Mouse (Mus musculus) midbrain, embryonic 11.5 days (tissue): Measurements from ENCODE around the gene Gm16485. TPM values are rescaled to one million over a fixed set of nuclear protein-coding genes. Genes with fewer than 3 reads are reported as not detected.
A peak's percentile ranks its signal among the peaks of the same experiment; 100 is the strongest.

Experiments used
- ATAC-seq: fragments of 200-750 bp; cut with Nextera tagmentation; 2 replicates; pipeline ENCODE4 v1.8.0; 2017; ENCODE audit warnings: moderate TSS enrichment, moderate library complexity; ENCODE audit not compliant: low FRiP score
- DNase-seq: peaks from one replicate; pipeline ENCODE4 v3.0.0; 2015; ENCODE audit warnings: low spot score; ENCODE audit errors: missing footprints
- H3K27ac ChIP-seq: fragments of 300-500 bp; sonication (generic); 2 replicates; pipeline ENCODE4 v1.5.1; 2014; ENCODE audit warnings: low read depth, low read length
- H3K27me3 ChIP-seq: fragments of 300-500 bp; sonication (generic); 2 replicates; pipeline ENCODE4 v1.6.1; 2014; ENCODE audit warnings: mild to moderate bottlenecking, low read length, moderate library complexity, mixed read lengths; ENCODE audit not compliant: control insufficient read depth, insufficient read depth
- H3K36me3 ChIP-seq: fragments of 300-500 bp; sonication (generic); 2 replicates; pipeline ENCODE4 v1.6.1; 2014; ENCODE audit warnings: mild to moderate bottlenecking, low read length, moderate library complexity, mixed read lengths; ENCODE audit not compliant: control insufficient read depth, insufficient read depth
- H3K4me1 ChIP-seq: fragments of 300-500 bp; sonication (generic); 2 replicates; pipeline ENCODE4 v1.6.1; 2014; ENCODE audit warnings: low read length; ENCODE audit not compliant: control insufficient read depth, insufficient read depth
- H3K4me2 ChIP-seq: fragments of 300-500 bp; sonication (generic); 2 replicates; pipeline ENCODE4 v1.6.1; 2014; ENCODE audit warnings: mild to moderate bottlenecking, moderate library complexity
- H3K4me3 ChIP-seq: fragments of 300-500 bp; sonication (generic); 2 replicates; pipeline ENCODE4 v1.5.1; 2014; ENCODE audit warnings: low read depth, low read length
- H3K9ac ChIP-seq: fragments of 300-500 bp; sonication (generic); 2 replicates; pipeline ENCODE4 v1.6.1; 2014; ENCODE audit warnings: low read length
- H3K9me3 ChIP-seq: fragments of 300-500 bp; sonication (generic); 2 replicates; pipeline ENCODE4 v1.6.1; 2016; ENCODE audit warnings: low read length; ENCODE audit not compliant: control insufficient read depth
- WGBS: fragments of 180-500 bp; shearing (Covaris S2); extraction: QIAGEN DNeasy Blood & Tissue Kit; methylation state at CpG from one replicate; pipeline ENCODE4 v1.1.7; 2014; 5-methylcytosine and 5-hydroxymethylcytosine counted together
- polyA plus RNA-seq: library from polyadenylated mRNA; unstranded; fragments of >200 nt; fragmentation: Nextera tagmentation; extraction: Ambion mirVana; gene quantifications from 2 replicates; pipeline ENCODE4 v1.2.1, GENCODE M21; 2014

Gene Gm16485
- not detected in 2 replicates for polyA plus RNA-seq

- Histone ChIP-seq H3K36me3 (no peaks in the 10 kb centered on the region), H3K27me3 (no peaks in the 10 kb centered on the region), H3K4me1 (no peaks in the 10 kb centered on the region), H3K27ac (no peak within 1 kb of the TSS), H3K9ac (no peak within 1 kb of the TSS), H3K4me3 (no peak within 1 kb of the TSS), H3K4me2 (no peak within 1 kb of the TSS), H3K9me3 (no peaks in the 10 kb centered on the region)
- no peak for ATAC-seq
- 86% methylated on average over 2 of the region's 2 CpGs for WGBS
- DNase-seq: no peak
Observed at GRCm38 (mm10) chr9:8971491-8971890, at the start of gene Gm16485. Gene Gm16485 (plus strand): TSS chr9:8971791.

DNA sequence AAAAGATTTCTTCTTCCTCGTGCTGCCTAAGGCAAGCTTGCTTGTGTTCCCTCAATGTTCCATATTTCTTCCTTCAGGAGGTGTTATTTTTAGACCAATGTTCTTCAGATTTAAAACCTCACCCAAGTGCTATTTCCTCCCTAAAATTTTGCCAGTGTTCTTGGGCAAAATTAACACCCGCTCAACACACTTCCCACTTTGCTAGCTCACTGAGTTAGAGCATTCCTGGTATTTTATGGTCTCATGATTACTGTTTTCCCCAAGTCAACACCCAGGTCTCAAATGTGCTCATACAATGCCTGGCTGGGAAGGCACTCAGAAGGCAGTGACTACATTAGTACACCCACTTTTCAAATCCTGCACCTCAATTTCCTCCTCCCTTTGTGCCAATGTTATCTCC lies 44.0 kb upstream of the Gm16485 start:
- Histone ChIP-seq H3K9ac (no peak overlapping the region), H3K36me3 (no peaks in the 10 kb centered on the region), H3K27me3 (no peaks in the 10 kb centered on the region), H3K9me3 (no peaks in the 10 kb centered on the region), H3K4me1 (no peaks in the 10 kb centered on the region), H3K27ac (no peak overlapping the region), H3K4me3 (no peak overlapping the region), H3K4me2 (no peak overlapping the region)
- no peak for ATAC-seq
- peak; percentile 44 for DNase-seq
- 82% methylated on average over 2 of the region's 2 CpGs for WGBS

- Histone ChIP-seq H3K4me3 (no peak overlapping the region), H3K27ac (no peak overlapping the region), H3K36me3 (no peaks in the 10 kb centered on the region), H3K9me3 (no peaks in the 10 kb centered on the region), H3K27me3 (no peaks in the 10 kb centered on the region), H3K4me1 (no peaks in the 10 kb centered on the region), H3K4me2 (no peak overlapping the region), H3K9ac (no peak overlapping the region)
- ATAC-seq (no peak), DNase-seq (peak; percentile 33)
- 44% methylated on average over 1 of the region's 1 CpGs for WGBS
Observed at GRCm38 (mm10) chr9:8937753-8938152, 33.8 kb upstream of the Gm16485 start.

- Histone ChIP-seq H3K4me2 (no peak overlapping the region), H3K27me3 (no peaks in the 10 kb centered on the region), H3K4me1 (no peaks in the 10 kb centered on the region), H3K9ac (no peak overlapping the region), H3K4me3 (no peak overlapping the region), H3K27ac (no peak overlapping the region), H3K9me3 (no peaks in the 10 kb centered on the region), H3K36me3 (no peaks in the 10 kb centered on the region)
- ATAC-seq: no peak
- DNase-seq: peak; percentile 23
Observed at GRCm38 (mm10) chr9:8953306-8953705, 18.3 kb upstream of the Gm16485 start.

GRCm38 (mm10) chr9:8964512-8965133 lies 7.0 kb upstream of the Gm16485 start:
- WGBS: 67% methylated on average over 8 of the region's 8 CpGs

GRCm38 (mm10) chr9:8970240-8970639 lies 1.4 kb upstream of the Gm16485 start:
- Histone ChIP-seq H3K4me3 (no peak overlapping the region), H3K27ac (no peak overlapping the region), H3K9ac (no peak overlapping the region), H3K27me3 (no peaks in the 10 kb centered on the region), H3K4me2 (no peak overlapping the region), H3K4me1 (no peaks in the 10 kb centered on the region), H3K9me3 (no peaks in the 10 kb centered on the region), H3K36me3 (no peaks in the 10 kb centered on the region)
- ATAC-seq (no peak), DNase-seq (no peak)
- 73% methylated on average over 7 of the region's 7 CpGs for WGBS

More at GRCm38 (mm10) chr9:8964512-8965133, 7.0 kb upstream of the Gm16485 start:
- Histone ChIP-seq H3K36me3 (no peaks in the 10 kb centered on the region), H3K4me3 (no peak overlapping the region), H3K27me3 (no peaks in the 10 kb centered on the region), H3K27ac (no peak overlapping the region), H3K9ac (no peak overlapping the region), H3K9me3 (no peaks in the 10 kb centered on the region), H3K4me2 (no peak overlapping the region), H3K4me1 (no peaks in the 10 kb centered on the region)
- ATAC-seq (peak; percentile 72; the same call in 1 of the 2 replicates), DNase-seq (peak; percentile 87)

GRCm38 (mm10) chr9:8977775-8978174 lies 6.2 kb downstream of the Gm16485 start:
- H3K9ac ChIP-seq: no peak overlapping the region
- no peak for ATAC-seq
- no peak overlapping the region for H3K27ac ChIP-seq
- no peak for DNase-seq
- 61% methylated on average over 2 of the region's 2 CpGs for WGBS
- H3K36me3 ChIP-seq: no peaks in the 10 kb centered on the region
- H3K4me2 ChIP-seq: no peak overlapping the region
- no peaks in the 10 kb centered on the region for H3K4me1 ChIP-seq
- H3K9me3 ChIP-seq: no peaks in the 10 kb centered on the region
- H3K27me3 ChIP-seq: no peaks in the 10 kb centered on the region
- H3K4me3 ChIP-seq: no peak overlapping the region

DNA sequence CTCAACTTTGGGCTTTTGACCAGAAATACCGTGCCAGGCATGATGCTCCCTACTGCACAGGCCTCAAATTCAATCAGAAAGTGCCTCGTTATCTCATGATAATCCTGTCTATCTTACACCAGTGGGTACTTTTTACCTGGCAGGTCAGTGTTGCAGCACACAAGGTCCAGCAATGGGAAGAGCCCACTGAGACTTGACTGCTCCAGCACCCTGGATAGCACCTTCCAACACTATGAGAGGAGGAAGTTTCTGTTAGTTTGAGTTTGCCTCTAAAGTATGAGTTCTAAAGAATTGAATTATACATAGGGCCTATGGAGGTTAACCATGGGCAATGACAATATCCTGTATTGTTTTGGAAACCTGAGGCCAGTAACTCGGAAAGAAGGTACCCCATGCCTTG lies 10.7 kb downstream of the Gm16485 start:
- H3K9ac ChIP-seq: no peak overlapping the region
- ATAC-seq (no peak), DNase-seq (no peak)
- no peaks in the 10 kb centered on the region for H3K36me3 ChIP-seq
- H3K9me3 ChIP-seq: no peaks in the 10 kb centered on the region
- H3K4me1 ChIP-seq: no peaks in the 10 kb centered on the region
- H3K27ac ChIP-seq: no peak overlapping the region
- H3K4me3 ChIP-seq: no peak overlapping the region
- H3K4me2 ChIP-seq: no peak overlapping the region
- no peaks in the 10 kb centered on the region for H3K27me3 ChIP-seq
- WGBS: 84% methylated on average over 3 of the region's 3 CpGs

- Histone ChIP-seq H3K9ac (no peak overlapping the region), H3K4me1 (no peaks in the 10 kb centered on the region), H3K9me3 (no peaks in the 10 kb centered on the region), H3K36me3 (no peaks in the 10 kb centered on the region), H3K27ac (no peak overlapping the region), H3K27me3 (no peaks in the 10 kb centered on the region), H3K4me2 (no peak overlapping the region), H3K4me3 (no peak overlapping the region)
- ATAC-seq (no peak), DNase-seq (no peak)
- 87% methylated on average over 2 of the region's 2 CpGs for WGBS
Observed at GRCm38 (mm10) chr9:8996494-8996893, 24.9 kb downstream of the Gm16485 start.
